ENCODE assay signal across 8 mouse cellular contexts in genomic region chr16:94269635-94270034, GRCm38 (mm10). TPM values are rescaled to one million over a fixed set of nuclear protein-coding genes. Genes with fewer than 3 reads are reported as not detected.
DNase-seq lines count a peak whose midpoint lies in the region; ATAC-seq lines count a peak whose summit lies in the region.

No protein-coding gene starts in this region.

- peak; percentile 85 to 96 for DNase-seq in adrenal gland, adult (ENCODE audit: inconsistent age in 2 of 2, low spot score in 1 of 2)
- peak; percentile 95 for DNase-seq in embryo, embryonic 10 days (ENCODE audit: low spot score)
- DNase-seq in gastrocnemius, postnatal 10 days, result peak; percentile 91
- peak; percentile 85 for DNase-seq in hindlimb bud, embryonic 11.5 days (ENCODE audit: extremely low spot score, low read depth, low spot score)
- DNase-seq in left cerebral cortex, adult 18-20 months (ENCODE audit: low spot score in 2 of 2), result peak; percentile 88 to 92
- peak; percentile 87 for DNase-seq in right cerebral cortex, adult 18-20 months
- peak; percentile 90 for DNase-seq in urinary bladder, postnatal 14 days (ENCODE audit: low spot score)

- ATAC-seq in megakaryocyte, adult 5-6 weeks (ENCODE audit: poor library complexity, severe bottlenecking), result peak; percentile 76

RNA-seq across cellular contexts. Expression of gene Hlcs, which starts 43.7 kb away (rescaled TPM):
- total RNA-seq in gastrocnemius, postnatal 10 days (2021), result 1 to 10 TPM; 7.0 to 7.7 TPM
- 10 to 100 TPM; 16.8 to 17.7 TPM for total RNA-seq in left cerebral cortex, adult 18-20 months (2021)
- 22.8 and 25.3 TPM in 2 replicates for total RNA-seq in megakaryocyte, adult 5-6 weeks (2015)
- 14.8 and 21.9 TPM in 2 replicates for total RNA-seq in megakaryocyte, adult 5-6 weeks (2017)

RNA-seq across cellular contexts. Expression of gene Ripply3, which starts 58.6 kb away (rescaled TPM):
- 1 to 10 TPM; 1.9 to 3.4 TPM for total RNA-seq in gastrocnemius, postnatal 10 days (2021)
- under 1 TPM in 1 of 2 experiments, not detected in 1; 0.23 TPM for total RNA-seq in left cerebral cortex, adult 18-20 months (2021)
- 0.23 TPM in 1 of 2 replicates, not detected in the other for total RNA-seq in megakaryocyte, adult 5-6 weeks (2015)
- total RNA-seq in megakaryocyte, adult 5-6 weeks (2017), result not detected in 2 replicates

Comparison
In these comparisons a context has a peak if more than half of its experiments do, and no peak if none do; other contexts are left out.
1. Peak in every context shown above with its lines: DNase-seq and ATAC-seq.